Mouse (Mus musculus): ENCODE measurements at regions not wholly inside any gene's neighbourhood (a gene's known extent, or its start where the extent isn't known, plus 50 kb on each side); places are given as distances from the start of the nearest gene placed in this dataset.
"Not testable (repeated sequence)": the region's sequence is repeated elsewhere in the genome, so short reads cannot be mapped to it uniquely, and the experiment has no call there.

- DNase-seq (ENCODE audit: low spot score in 2 of 2) = peak; percentile 10 to 53
These were observed 200.9 kb downstream of the Faxc start for GRCm38 (mm10) chr4:22131751-22132736.

GRCm38 (mm10) chr4:22133547-22134495, 202.7 kb downstream of the Faxc start:
- DNase-seq (ENCODE audit: low spot score in 2 of 2) = no peak

- DNase-seq (ENCODE audit: low spot score in 2 of 2) = no peak
These were observed 209.0 kb downstream of the Faxc start for GRCm38 (mm10) chr4:22140122-22140521.

- DNase-seq (ENCODE audit: low spot score in 2 of 2) = no peak
These were observed 212.4 kb downstream of the Faxc start for GRCm38 (mm10) chr4:22143546-22143945.

GRCm38 (mm10) chr4:22144834-22145233, 212.5 kb upstream of the Fbxl4 start:
- DNase-seq (ENCODE audit: low spot score in 2 of 2) = not testable (repeated sequence)

GRCm38 (mm10) chr4:22146648-22147409, 210.5 kb upstream of the Fbxl4 start:
- DNase-seq (ENCODE audit: low spot score in 2 of 2) = no peak

- DNase-seq (ENCODE audit: low spot score in 2 of 2) = no peak
These were observed 205.3 kb upstream of the Fbxl4 start for GRCm38 (mm10) chr4:22151899-22152493.

GRCm38 (mm10) chr4:22152971-22153544, 204.3 kb upstream of the Fbxl4 start:
- DNase-seq (ENCODE audit: low spot score in 2 of 2) = no peak

GRCm38 (mm10) chr4:22153620-22154019, 203.7 kb upstream of the Fbxl4 start:
- no peak for DNase-seq (ENCODE audit: low spot score in 2 of 2)

- no peak for DNase-seq (ENCODE audit: low spot score in 2 of 2)
These were observed 170.9 kb upstream of the Fbxl4 start for GRCm38 (mm10) chr4:22186422-22186821.

GRCm38 (mm10) chr4:22188141-22189006, 169.0 kb upstream of the Fbxl4 start:
- peak; percentile 7 to 8 for DNase-seq (ENCODE audit: low spot score in 2 of 2)

- DNase-seq (ENCODE audit: low spot score in 2 of 2) = no peak
These were observed 160.8 kb upstream of the Fbxl4 start for GRCm38 (mm10) chr4:22196501-22196900.

- DNase-seq (ENCODE audit: low spot score in 2 of 2) = no peak
These were observed 148.8 kb upstream of the Fbxl4 start for GRCm38 (mm10) chr4:22208531-22208930.

GRCm38 (mm10) chr4:22237640-22238039, 119.7 kb upstream of the Fbxl4 start:
- DNase-seq (ENCODE audit: low spot score in 2 of 2) = no peak

- not testable (repeated sequence) for DNase-seq (ENCODE audit: low spot score in 2 of 2)
These were observed 107.1 kb upstream of the Fbxl4 start for GRCm38 (mm10) chr4:22250276-22250675.

GRCm38 (mm10) chr4:22263903-22264302, 93.4 kb upstream of the Fbxl4 start:
- DNase-seq (ENCODE audit: low spot score in 2 of 2) = no peak

- no peak for DNase-seq (ENCODE audit: low spot score in 2 of 2)
These were observed 88.3 kb upstream of the Fbxl4 start for GRCm38 (mm10) chr4:22269064-22269463.

- DNase-seq (ENCODE audit: low spot score in 2 of 2) = no peak
These were observed 83.2 kb upstream of the Fbxl4 start for GRCm38 (mm10) chr4:22274178-22274577.

GRCm38 (mm10) chr4:22282536-22283323, 74.6 kb upstream of the Fbxl4 start:
- no peak for DNase-seq (ENCODE audit: low spot score in 2 of 2)

All from frontal cortex, postnatal 14 days (tissue).